Mouse (Mus musculus): ENCODE data around the gene Suox. TPM values are rescaled to one million over a fixed set of nuclear protein-coding genes. Genes with fewer than 3 reads are reported as not detected.

The Suox gene
- polyA plus RNA-seq, 1 experiment, result 7.2 TPM

DNA sequence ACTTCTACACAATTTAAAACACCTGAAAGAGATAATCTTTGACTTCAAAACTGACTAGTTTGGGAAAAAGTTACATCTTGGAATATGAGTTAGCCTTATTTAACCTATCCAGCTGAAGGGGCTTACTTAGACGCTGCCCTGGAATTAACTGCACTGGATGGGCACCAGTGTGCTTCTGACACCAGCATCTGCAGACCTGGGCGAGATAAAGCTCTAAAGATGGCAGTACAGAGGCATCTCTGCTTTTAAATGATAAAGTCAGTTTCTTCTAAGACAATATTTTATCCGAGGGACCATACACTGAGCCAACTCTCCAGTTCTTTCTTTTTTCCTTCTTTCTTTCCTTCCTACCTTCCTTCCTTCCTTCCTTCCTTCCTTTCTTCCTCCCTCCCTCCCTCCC lies 9.1 kb downstream of the Suox start:
- Histone ChIP-seq H3K4me1 (ENCODE audit: control insufficient read depth, insufficient read depth, low read length) (no peaks in the 10 kb centered on the region), H3K4me3 (ENCODE audit: insufficient read depth, low read length) (no peak overlapping the region), H3K27ac (ENCODE audit: insufficient read depth, low read depth, low read length) (no peak overlapping the region)
- TF ChIP-seq CTCF (IDR thresholded peaks at IDR 0.05; ENCODE audit: low read depth, low read length) (no peak), POLR2A (IDR thresholded peaks at IDR 0.05; ENCODE audit: borderline replicate concordance, low read depth, low read length) (no peak)

DNA sequence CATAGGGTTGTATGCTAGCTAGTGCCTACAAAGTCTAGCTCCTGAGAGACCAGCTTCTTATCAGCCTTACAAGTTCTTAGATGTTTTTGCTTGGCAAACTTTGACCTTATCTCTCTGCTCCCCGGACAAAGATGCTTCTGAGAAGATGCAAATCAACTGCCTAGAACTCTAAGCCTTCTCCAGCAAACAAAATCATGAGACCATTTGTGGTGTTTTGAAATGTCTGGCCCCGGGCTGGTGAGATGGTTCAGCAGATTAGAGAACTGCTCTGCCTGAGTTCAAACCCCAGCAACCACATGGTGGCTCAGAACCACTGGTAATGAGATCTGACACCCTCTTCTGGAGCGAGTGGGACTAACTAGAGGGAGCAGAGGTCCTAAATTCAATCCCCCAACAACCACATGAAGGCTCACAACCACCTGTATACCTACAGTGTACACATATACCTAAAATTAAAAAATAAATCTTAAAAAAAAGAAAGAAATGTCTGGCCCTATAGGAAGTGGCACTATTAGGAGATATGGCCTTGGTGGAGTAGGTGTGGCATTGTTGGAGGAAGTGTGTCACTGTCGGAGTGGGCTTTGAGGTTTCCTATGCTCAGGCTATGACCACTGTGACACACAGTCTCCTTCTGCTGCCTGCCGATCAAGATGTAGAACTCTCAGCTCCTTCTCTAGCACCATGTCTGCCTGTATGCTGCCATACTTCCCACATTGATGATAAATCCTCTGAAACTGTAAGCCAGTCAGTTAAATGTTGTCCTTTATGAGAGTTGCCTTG lies 10.2 kb downstream of the Suox start:
- no peak overlapping the region for H3K4me3 ChIP-seq (ENCODE audit: insufficient read depth, low read length)
- H3K27ac ChIP-seq (ENCODE audit: insufficient read depth, low read depth, low read length), result no peak overlapping the region
- TF ChIP-seq POLR2A (IDR thresholded peaks at IDR 0.05; ENCODE audit: borderline replicate concordance, low read depth, low read length) (no peak), CTCF (IDR thresholded peaks at IDR 0.05; ENCODE audit: low read depth, low read length) (no peak)
- H3K4me1 ChIP-seq (ENCODE audit: control insufficient read depth, insufficient read depth, low read length), result no peaks in the 10 kb centered on the region

DNA sequence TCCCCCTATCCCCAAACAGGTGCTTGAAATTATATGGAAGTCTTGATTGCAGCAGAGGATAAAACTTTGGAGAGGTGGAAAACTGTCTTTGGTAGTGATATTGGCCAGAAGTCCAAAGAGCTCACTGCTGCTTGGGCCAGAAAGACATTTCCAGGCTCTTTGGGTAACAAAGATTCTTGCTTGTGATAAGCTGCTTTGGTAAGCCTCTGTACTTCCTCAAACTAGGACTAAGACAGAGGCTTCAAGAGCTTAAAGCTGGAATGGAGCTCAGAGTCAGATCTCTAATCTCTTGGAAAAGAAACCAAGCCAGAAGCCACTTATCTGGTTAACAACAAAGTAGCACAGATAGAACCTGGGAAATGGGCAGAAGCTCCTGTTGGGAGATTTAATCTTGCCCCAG lies 11.4 kb downstream of the Suox start:
- Histone ChIP-seq H3K4me3 (ENCODE audit: insufficient read depth, low read length) (no peak overlapping the region), H3K4me1 (ENCODE audit: control insufficient read depth, insufficient read depth, low read length) (no peaks in the 10 kb centered on the region), H3K27ac (ENCODE audit: insufficient read depth, low read depth, low read length) (no peak overlapping the region)
- no peak for TF ChIP-seq CTCF (IDR thresholded peaks at IDR 0.05; ENCODE audit: low read depth, low read length)
- no peak for TF ChIP-seq POLR2A (IDR thresholded peaks at IDR 0.05; ENCODE audit: borderline replicate concordance, low read depth, low read length)

DNA sequence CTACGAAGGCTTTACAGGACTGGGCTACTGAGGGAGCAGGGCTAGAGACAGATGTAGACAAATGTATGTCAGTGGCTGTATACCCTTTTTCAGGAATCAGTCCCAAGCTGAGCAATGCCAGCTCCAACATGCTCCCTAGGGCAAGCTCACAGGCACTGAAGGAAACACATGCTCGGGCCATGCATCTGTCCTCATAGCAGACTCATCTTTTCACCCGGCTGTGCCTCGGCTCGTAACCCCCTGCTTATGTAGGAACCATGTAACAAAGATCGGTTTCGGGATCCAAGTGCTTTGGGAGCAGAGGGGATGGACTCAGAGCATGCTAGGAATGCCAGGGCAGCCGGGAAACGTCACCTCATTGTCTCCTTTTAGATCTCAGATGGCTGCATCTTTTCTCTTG lies 14.4 kb downstream of the Suox start:
- no peak for TF ChIP-seq POLR2A (IDR thresholded peaks at IDR 0.05; ENCODE audit: borderline replicate concordance, low read depth, low read length)
- TF ChIP-seq CTCF (IDR thresholded peaks at IDR 0.05; ENCODE audit: low read depth, low read length), result no peak
- Histone ChIP-seq H3K4me1 (ENCODE audit: control insufficient read depth, insufficient read depth, low read length) (no peaks in the 10 kb centered on the region), H3K27ac (ENCODE audit: insufficient read depth, low read depth, low read length) (no peak overlapping the region), H3K4me3 (ENCODE audit: insufficient read depth, low read length) (no peak overlapping the region)

DNA sequence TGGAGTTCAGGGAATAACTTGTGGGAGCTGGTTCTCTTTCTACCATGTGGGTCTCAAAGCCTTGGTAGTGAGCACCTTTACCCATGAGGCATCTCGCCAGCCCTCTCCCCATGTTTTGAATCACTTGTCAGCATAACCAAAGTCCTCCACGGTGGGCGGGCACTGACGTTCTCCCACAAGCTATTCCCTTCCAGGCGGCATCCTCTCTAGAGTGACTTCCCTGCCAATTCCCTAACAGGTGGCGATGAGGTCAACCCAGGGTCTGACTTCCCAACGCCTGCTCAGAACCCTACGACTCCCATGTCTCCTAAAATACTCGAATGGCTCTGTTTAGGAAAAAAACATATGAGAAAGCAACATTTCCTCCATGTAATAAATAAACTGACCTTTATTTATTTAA lies 16.0 kb downstream of the Suox start:
- Histone ChIP-seq H3K4me3 (ENCODE audit: insufficient read depth, low read length) (no peak overlapping the region), H3K4me1 (ENCODE audit: control insufficient read depth, insufficient read depth, low read length) (no peaks in the 10 kb centered on the region), H3K27ac (ENCODE audit: insufficient read depth, low read depth, low read length) (no peak overlapping the region)
- TF ChIP-seq CTCF (IDR thresholded peaks at IDR 0.05; ENCODE audit: low read depth, low read length) (no peak), POLR2A (IDR thresholded peaks at IDR 0.05; ENCODE audit: borderline replicate concordance, low read depth, low read length) (no peak)

DNA sequence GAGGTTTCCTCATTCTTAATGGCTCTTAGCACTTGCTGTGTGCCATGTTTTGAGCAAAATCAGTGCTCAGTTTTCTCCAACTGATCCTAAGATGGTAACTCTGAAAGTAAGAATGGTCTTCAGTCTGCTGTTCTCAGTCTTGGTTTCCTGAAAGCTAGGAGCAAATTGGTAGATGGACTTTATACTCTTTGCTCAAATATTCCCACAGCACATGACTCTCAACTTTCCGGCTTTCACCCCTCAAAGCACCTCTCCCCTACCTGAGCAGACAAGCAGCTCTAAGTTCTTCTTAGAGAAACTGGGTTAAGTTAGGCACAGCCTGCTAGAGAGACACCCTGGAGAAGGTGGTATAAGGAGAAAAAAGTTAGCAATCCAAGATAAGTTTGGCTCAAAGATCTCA lies 17.1 kb downstream of the Suox start:
- TF ChIP-seq POLR2A (IDR thresholded peaks at IDR 0.05; ENCODE audit: borderline replicate concordance, low read depth, low read length) (no peak), CTCF (IDR thresholded peaks at IDR 0.05; ENCODE audit: low read depth, low read length) (no peak)

DNA sequence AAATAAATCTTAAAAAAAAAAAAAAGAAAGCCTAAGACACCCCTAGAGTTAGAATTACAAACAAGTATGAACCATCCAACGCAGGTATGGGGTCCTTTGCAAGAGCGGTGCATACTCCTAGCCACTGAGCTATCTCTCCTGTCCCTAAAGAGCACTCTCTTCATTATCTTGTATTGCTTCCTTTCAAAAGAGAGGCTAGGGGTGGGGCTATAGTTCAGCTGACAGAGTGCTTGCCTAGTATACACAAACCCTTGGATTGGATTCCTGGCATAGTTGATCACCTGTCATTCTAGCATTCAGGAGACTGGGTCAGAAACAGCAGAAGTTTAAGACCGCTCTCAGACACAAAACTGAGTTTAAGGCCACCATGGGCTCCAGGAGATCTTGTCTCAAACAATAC lies 18.6 kb downstream of the Suox start:
- H3K4me1 ChIP-seq (ENCODE audit: control insufficient read depth, insufficient read depth, low read length), result no peaks in the 10 kb centered on the region
- no peak overlapping the region for H3K27ac ChIP-seq (ENCODE audit: insufficient read depth, low read depth, low read length)
- TF ChIP-seq POLR2A (IDR thresholded peaks at IDR 0.05; ENCODE audit: borderline replicate concordance, low read depth, low read length) (no peak), CTCF (IDR thresholded peaks at IDR 0.05; ENCODE audit: low read depth, low read length) (no peak)
- H3K4me3 ChIP-seq (ENCODE audit: insufficient read depth, low read length), result no peak overlapping the region

More for the DNA sequence above, 17.1 kb downstream of the Suox start:
- Histone ChIP-seq H3K27ac (ENCODE audit: insufficient read depth, low read depth, low read length) (no peak overlapping the region), H3K4me1 (ENCODE audit: control insufficient read depth, insufficient read depth, low read length) (no peaks in the 10 kb centered on the region), H3K4me3 (ENCODE audit: insufficient read depth, low read length) (no peak overlapping the region)

DNA sequence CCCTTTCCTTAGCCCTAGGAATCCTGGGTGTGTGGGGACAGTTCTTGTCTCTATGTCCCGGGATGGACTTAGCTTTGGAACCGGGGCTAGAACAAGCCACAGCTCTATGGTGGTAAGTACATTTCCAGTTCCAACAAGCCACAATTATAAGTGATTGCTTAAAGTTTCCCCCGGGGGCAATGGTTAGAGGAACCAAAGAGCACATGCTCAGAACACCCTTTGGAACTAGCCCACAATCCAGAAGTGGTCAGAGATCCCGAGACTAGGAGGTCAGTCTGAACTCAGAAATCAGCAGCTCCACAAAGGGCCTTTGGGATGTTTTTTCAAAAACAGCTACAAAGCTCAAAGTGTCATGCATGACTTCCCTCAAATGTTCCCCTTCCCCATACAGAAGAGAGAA lies 20.0 kb downstream of the Suox start:
- TF ChIP-seq CTCF (IDR thresholded peaks at IDR 0.05; ENCODE audit: low read depth, low read length) (no peak), POLR2A (IDR thresholded peaks at IDR 0.05; ENCODE audit: borderline replicate concordance, low read depth, low read length) (no peak)
- no peak overlapping the region for H3K27ac ChIP-seq (ENCODE audit: insufficient read depth, low read depth, low read length)

DNA sequence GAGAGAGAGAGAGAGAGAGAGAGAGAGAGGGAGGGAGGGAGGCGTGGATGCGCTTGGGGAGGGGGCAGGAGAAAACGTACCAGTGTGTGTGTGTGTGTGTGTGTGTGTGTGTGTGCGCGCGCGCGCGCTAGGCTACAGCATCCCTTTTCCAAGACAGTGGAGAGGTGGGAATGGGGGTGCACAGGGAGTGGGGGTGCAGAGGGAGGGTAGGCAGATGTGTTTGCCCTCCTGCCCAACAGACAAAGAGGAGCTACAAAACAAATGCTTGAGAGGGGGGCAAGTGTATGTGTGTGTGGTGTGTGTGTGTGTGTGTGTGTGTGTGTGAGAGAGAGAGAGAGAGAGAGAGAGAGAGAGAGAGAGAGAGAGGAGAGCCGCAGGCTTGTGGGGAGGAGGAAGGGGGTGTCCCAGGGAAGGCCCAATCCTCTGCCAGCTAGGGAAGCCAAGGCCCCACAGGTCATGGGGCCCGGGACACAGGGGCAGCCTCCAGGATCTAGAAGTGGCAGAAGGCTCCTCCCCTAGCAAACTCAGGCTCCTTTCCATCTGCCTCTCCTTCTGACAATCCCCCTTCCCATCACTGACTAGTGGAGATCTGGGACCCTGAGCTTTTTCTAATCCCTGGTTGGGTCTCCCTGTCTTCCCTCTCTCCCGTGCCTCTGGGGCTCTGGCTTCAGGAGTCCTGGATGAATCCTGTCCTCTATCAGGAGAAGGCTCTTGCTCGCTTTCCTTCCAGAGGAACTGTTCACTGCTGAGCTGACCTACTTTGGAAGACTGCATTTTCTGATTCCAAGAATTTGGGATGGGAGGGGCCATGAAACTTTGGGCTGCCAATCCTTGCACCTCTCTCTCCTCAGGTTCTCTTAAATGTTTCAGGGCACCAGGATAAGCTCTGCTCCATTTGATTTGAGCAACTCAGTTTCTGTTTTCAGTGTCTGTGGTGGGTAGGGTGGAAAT lies 27.5 kb downstream of the Suox start:
- TF ChIP-seq POLR2A (IDR thresholded peaks at IDR 0.05; ENCODE audit: borderline replicate concordance, low read depth, low read length) (no peak), CTCF (IDR thresholded peaks at IDR 0.05; ENCODE audit: low read depth, low read length) (no peak)
- H3K4me1 ChIP-seq (ENCODE audit: control insufficient read depth, insufficient read depth, low read length), result no peaks in the 10 kb centered on the region
- no peak overlapping the region for H3K4me3 ChIP-seq (ENCODE audit: insufficient read depth, low read length)
- no peak overlapping the region for H3K27ac ChIP-seq (ENCODE audit: insufficient read depth, low read depth, low read length)

More for the DNA sequence above, 20.0 kb downstream of the Suox start:
- Histone ChIP-seq H3K4me3 (ENCODE audit: insufficient read depth, low read length) (no peak overlapping the region), H3K4me1 (ENCODE audit: control insufficient read depth, insufficient read depth, low read length) (no peaks in the 10 kb centered on the region)

Data from bone marrow macrophage, adult 2 months (primary cell).